ENCODE assay signal across 14 mouse cellular contexts in the genomic region with DNA sequence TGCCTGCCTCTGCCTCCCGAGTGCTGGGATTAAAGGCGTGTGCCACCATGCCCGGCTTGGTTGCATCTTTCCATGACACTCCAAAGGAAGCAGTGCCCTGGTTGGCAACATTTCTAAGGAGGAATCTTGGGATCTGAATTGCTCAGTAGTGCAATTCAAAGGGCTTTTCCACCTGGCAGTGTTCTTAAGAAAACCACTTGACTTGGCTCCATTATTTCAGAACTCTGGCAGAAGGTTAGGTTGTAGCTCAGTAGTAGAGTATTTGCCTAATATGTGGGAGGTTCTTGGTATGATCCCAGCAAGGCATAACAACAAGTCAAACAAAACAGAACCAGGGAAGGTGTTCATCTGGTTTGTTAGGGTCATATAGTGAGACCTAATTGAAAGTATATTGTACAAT.
"Had no signal": no experiment of that assay in that cellular context is flagged by ENCODE, and none has a peak within 500 bp of the region (broad histone marks: within the 10 kb centered on the region; RNA-seq: fewer than 3 reads in every experiment).

No protein-coding gene starts in this region.

- H3K4me2 ChIP-seq: limb, embryonic 12.5 days; liver, embryonic 11.5 days; liver, embryonic 15.5 days; lung, embryonic 14.5 days; neural tube, embryonic 12.5 days had no signal

- H3K36me3 ChIP-seq: limb, embryonic 12.5 days; liver, embryonic 15.5 days; midbrain, embryonic 10.5 days; neural tube, embryonic 12.5 days had no signal

- H3K9ac ChIP-seq: limb, embryonic 12.5 days; liver, embryonic 15.5 days; lung, embryonic 14.5 days; neural tube, embryonic 12.5 days had no signal

- H3K27ac ChIP-seq: limb, embryonic 12.5 days; liver, embryonic 15.5 days; midbrain, embryonic 10.5 days; neural tube, embryonic 12.5 days had no signal

- H3K4me1 ChIP-seq: liver, embryonic 15.5 days; midbrain, embryonic 10.5 days; neural tube, embryonic 12.5 days had no signal

- H3K9me3 ChIP-seq: limb, embryonic 12.5 days; liver, embryonic 15.5 days; midbrain, embryonic 10.5 days; neural tube, embryonic 12.5 days had no signal

- DNase-seq: layer of hippocampus, adult 9-11 months; lung, embryonic 14.5 days; midbrain, embryonic 14.5 days; retina, postnatal 1 day; right cerebral cortex, postnatal 4 days; spleen, adult 18-20 months; thymus, adult 18-20 months; thymus, postnatal 14 days had no signal

- H3K27me3 ChIP-seq: limb, embryonic 12.5 days; liver, embryonic 15.5 days; neural tube, embryonic 12.5 days had no signal

- H3K4me3 ChIP-seq: limb, embryonic 12.5 days; liver, embryonic 15.5 days; midbrain, embryonic 10.5 days; myocyte; neural tube, embryonic 12.5 days had no signal
